Comparison of ENCODE assay signal across 24 mouse cellular contexts in the genomic region with DNA sequence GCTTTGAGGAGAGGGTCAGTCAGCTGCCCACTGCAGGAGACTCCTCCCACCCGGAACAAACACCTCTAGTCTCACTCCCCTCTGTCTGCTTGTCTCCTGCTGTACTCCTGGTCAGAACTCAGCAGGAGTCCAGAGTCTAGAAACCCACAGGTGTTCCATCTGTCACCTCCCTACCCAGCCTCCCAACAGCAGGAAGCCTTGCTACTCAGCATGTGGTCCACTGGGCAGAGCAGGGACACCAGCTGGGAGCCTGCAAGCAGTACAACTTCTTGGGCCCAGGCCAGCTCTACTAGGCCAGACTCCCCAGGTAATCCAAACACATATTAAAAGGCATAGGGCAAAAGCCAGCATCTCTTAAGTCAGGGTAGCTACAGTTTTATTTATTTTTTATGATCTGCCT. TPM values are rescaled to one million over a fixed set of nuclear protein-coding genes. Genes with fewer than 3 reads are reported as not detected.
A peak's percentile ranks its signal among the peaks of the same experiment; 100 is the strongest.
DNase-seq lines count a peak whose midpoint lies in the region; ATAC-seq and TF ChIP-seq lines count a peak whose summit lies in the region.
"Had no signal": no experiment of that assay in that cellular context is flagged by ENCODE, and none has a peak within 500 bp of the region (broad histone marks: within the 10 kb centered on the region; RNA-seq: fewer than 3 reads in every experiment).

No protein-coding gene starts in this region.

- no peaks in the 10 kb centered on the region for H3K36me3 ChIP-seq in kidney, embryonic 16.5 days (ENCODE audit: insufficient read depth, low read length)
- H3K36me3 ChIP-seq in kidney, postnatal 0 days (ENCODE audit: insufficient read depth, low read length): no peaks in the 10 kb centered on the region
- H3K36me3 ChIP-seq in stomach, postnatal 0 days (ENCODE audit: control insufficient read depth, insufficient read depth, low read length): no peaks in the 10 kb centered on the region
- H3K36me3 ChIP-seq: embryonic facial prominence, embryonic 10.5 days; forebrain, embryonic 10.5 days; heart, embryonic 13.5 days; hindbrain, embryonic 13.5 days; liver, embryonic 13.5 days had no signal

- H3K4me3 ChIP-seq in kidney, embryonic 16.5 days (ENCODE audit: low read length): no peak overlapping the region
- no peak overlapping the region for H3K4me3 ChIP-seq in kidney, postnatal 0 days (replicated peaks; ENCODE audit: low read depth, low read length)
- H3K4me3 ChIP-seq in stomach, postnatal 0 days (ENCODE audit: low read depth, low read length): no peak overlapping the region
- H3K4me3 ChIP-seq: embryonic facial prominence, embryonic 10.5 days; forebrain, embryonic 10.5 days; heart, adult 2 months; heart, embryonic 13.5 days; hindbrain, embryonic 13.5 days; liver, embryonic 13.5 days had no signal

- no peak overlapping the region for H3K9ac ChIP-seq in kidney, embryonic 16.5 days (replicated peaks; ENCODE audit: low read length)
- H3K9ac ChIP-seq in kidney, postnatal 0 days (ENCODE audit: low read depth, low read length): no peak overlapping the region
- no peak overlapping the region for H3K9ac ChIP-seq in stomach, postnatal 0 days (ENCODE audit: low read length)
- H3K9ac ChIP-seq: forebrain, postnatal 0 days; heart, embryonic 13.5 days; hindbrain, embryonic 13.5 days; liver, embryonic 13.5 days had no signal

- no peak for ATAC-seq in cerebellum, adult (ENCODE audit: insufficient number of reproducible peaks, low FRiP score, low TSS enrichment)
- ATAC-seq in kidney, embryonic 16.5 days (ENCODE audit: low FRiP score, low TSS enrichment): no peak
- peak; percentile 57; the same call in 1 of the 2 replicates for ATAC-seq in kidney, postnatal 0 days (replicated peaks; ENCODE audit: low FRiP score, low read depth)
- peak; percentile 27; the same call in 1 of the 2 replicates for ATAC-seq in stomach, postnatal 0 days (ENCODE audit: low FRiP score, low TSS enrichment)
- ATAC-seq: forebrain, postnatal 0 days had no signal

- no peak for TF ChIP-seq EP300 in stomach, postnatal 0 days (optimal IDR thresholded peaks at IDR 0.05)

- WGBS in kidney, embryonic 16.5 days: 16% methylated on average over 1 of the region's 1 CpGs
- WGBS in kidney, postnatal 0 days: 13% methylated on average over 1 of the region's 1 CpGs
- 13% methylated on average over 1 of the region's 1 CpGs for WGBS in stomach, postnatal 0 days

- no peak overlapping the region for H3K4me2 ChIP-seq in kidney, embryonic 16.5 days (replicated peaks; ENCODE audit: low read depth, low read length)
- no peak overlapping the region for H3K4me2 ChIP-seq in kidney, postnatal 0 days (ENCODE audit: low read length)
- no peak overlapping the region for H3K4me2 ChIP-seq in stomach, postnatal 0 days (replicated peaks; ENCODE audit: low read depth)
- H3K4me2 ChIP-seq: heart, embryonic 13.5 days; hindbrain, embryonic 13.5 days; liver, embryonic 13.5 days; midbrain, embryonic 11.5 days had no signal

- H3K27ac ChIP-seq in kidney, embryonic 16.5 days (ENCODE audit: low read length): no peak overlapping the region
- H3K27ac ChIP-seq in kidney, postnatal 0 days: no peak overlapping the region
- no peak overlapping the region for H3K27ac ChIP-seq in stomach, postnatal 0 days (replicated peaks)
- H3K27ac ChIP-seq: embryonic facial prominence, embryonic 10.5 days; forebrain, embryonic 10.5 days; heart, adult 2 months; heart, embryonic 13.5 days; hindbrain, embryonic 13.5 days; liver, embryonic 13.5 days had no signal

- no peaks in the 10 kb centered on the region for H3K9me3 ChIP-seq in kidney, embryonic 16.5 days (ENCODE audit: low read length)
- H3K9me3 ChIP-seq in kidney, postnatal 0 days (replicated peaks; ENCODE audit: low read length): no peaks in the 10 kb centered on the region
- H3K9me3 ChIP-seq in stomach, postnatal 0 days (ENCODE audit: control insufficient read depth, low read length): no peaks in the 10 kb centered on the region
- H3K9me3 ChIP-seq: embryonic facial prominence, embryonic 10.5 days; forebrain, embryonic 10.5 days; heart, embryonic 13.5 days; hindbrain, embryonic 13.5 days; liver, embryonic 13.5 days had no signal

- peaks cover 6% of the 10 kb centered on the region for H3K4me1 ChIP-seq in kidney, embryonic 16.5 days (ENCODE audit: insufficient read depth, low read length)
- H3K4me1 ChIP-seq in kidney, postnatal 0 days (replicated peaks; ENCODE audit: insufficient read depth, low read length): peaks cover 7% of the 10 kb centered on the region; the same call in 1 of the 2 replicates
- no peaks in the 10 kb centered on the region for H3K4me1 ChIP-seq in stomach, postnatal 0 days (replicated peaks; ENCODE audit: control insufficient read depth, insufficient read depth)
- H3K4me1 ChIP-seq: liver, embryonic 13.5 days had no signal

- no peak for TF ChIP-seq CTCF in kidney, postnatal 0 days (IDR thresholded peaks at IDR 0.05; ENCODE audit: low read depth)
- no peak for TF ChIP-seq CTCF in stomach, postnatal 0 days (IDR thresholded peaks at IDR 0.05; ENCODE audit: low read depth)

- DNase-seq in cerebellum, adult 9-10 months: peak; percentile 32
- peak; percentile 52 to 63 for DNase-seq in kidney, adult 8-10 months
- no peak for DNase-seq in kidney, postnatal 0 days (ENCODE audit: low spot score)
- peak; percentile 48 for DNase-seq in stomach, postnatal 0 days (ENCODE audit: low spot score)
- DNase-seq in urinary bladder, postnatal 25 days (ENCODE audit: low spot score): no peak
- DNase-seq in thymus, postnatal 0 days (ENCODE audit: low spot score): no peak
- DNase-seq: adrenal gland, postnatal 14 days; forebrain, postnatal 0 days; gastrocnemius, postnatal 14 days; heart, adult 2 months; heart, postnatal 14 days; layer of hippocampus, postnatal 36 days; liver, embryonic 13.5 days; lung, adult 2 months; lung, postnatal 14 days; right cerebral cortex, adult 18-20 months; right cerebral cortex, postnatal 4 days had no signal

- no peaks in the 10 kb centered on the region for H3K27me3 ChIP-seq in kidney, embryonic 16.5 days (ENCODE audit: insufficient read depth, low read length)
- H3K27me3 ChIP-seq in kidney, postnatal 0 days (ENCODE audit: insufficient read depth, low read length): no peaks in the 10 kb centered on the region
- no peaks in the 10 kb centered on the region for H3K27me3 ChIP-seq in stomach, postnatal 0 days (ENCODE audit: control insufficient read depth, insufficient read depth, low read length)
- H3K27me3 ChIP-seq: hindbrain, embryonic 13.5 days had no signal

RNA-seq across cellular contexts. Expression of a gene that starts 3.7 kb away (rescaled TPM):
- 6.3 and 7.1 TPM in 2 replicates for polyA plus RNA-seq in kidney, embryonic 16.5 days (2015; fragmentation: Nextera tagmentation; extraction: Ambion mirVana)
- polyA plus RNA-seq in kidney, postnatal 0 days (2015; fragmentation: Nextera tagmentation; extraction: Ambion mirVana): 6.4 TPM in 2 replicates
- polyA plus RNA-seq in stomach, postnatal 0 days (2015; fragmentation: Nextera tagmentation; extraction: Ambion mirVana): 3.7 and 4.6 TPM in 2 replicates
- polyA plus RNA-seq in thymus, postnatal 0 days (2015; fragmentation: Nextera tagmentation; extraction: Ambion mirVana): 0.94 and 0.99 TPM in 2 replicates

RNA-seq across cellular contexts. Expression of a gene that starts 30.8 kb away (rescaled TPM):
- polyA plus RNA-seq in kidney, embryonic 16.5 days (2015; fragmentation: Nextera tagmentation; extraction: Ambion mirVana): 10.1 and 10.7 TPM in 2 replicates
- polyA plus RNA-seq in kidney, postnatal 0 days (2015; fragmentation: Nextera tagmentation; extraction: Ambion mirVana): 10.2 and 11.2 TPM in 2 replicates
- polyA plus RNA-seq in stomach, postnatal 0 days (2015; fragmentation: Nextera tagmentation; extraction: Ambion mirVana): 57.9 and 59.9 TPM in 2 replicates
- 35.3 and 37.1 TPM in 2 replicates for polyA plus RNA-seq in thymus, postnatal 0 days (2015; fragmentation: Nextera tagmentation; extraction: Ambion mirVana)

Comparison
In these comparisons a context has a peak if more than half of its experiments do, and no peak if none do; other contexts are left out.
1. DNase-seq: peak in cerebellum, adult 9-10 months (single experiment), kidney, adult 8-10 months (2 of 2) and stomach, postnatal 0 days (single experiment); none in kidney, postnatal 0 days (single experiment), urinary bladder, postnatal 25 days (single experiment) and thymus, postnatal 0 days (single experiment).
2. ATAC-seq: peak in kidney, postnatal 0 days (single experiment) and stomach, postnatal 0 days (single experiment); none in cerebellum, adult (single experiment) and kidney, embryonic 16.5 days (single experiment).